Mouse (Mus musculus) cortical plate, adult 2 months (tissue): ENCODE data around the gene Slc48a1.

ENCODE experiments used
- CTCF ChIP-seq: fragments of 200-500 bp; IDR thresholded peaks from 2 replicates; pipeline ENCODE4 v1.5.1; 2011; ENCODE audit warnings: mild to moderate bottlenecking, control low read depth, low read length; ENCODE audit not compliant: insufficient read depth; ENCODE audit errors: extremely low read depth
- POLR2A ChIP-seq: fragments of 200-500 bp; IDR thresholded peaks from 2 replicates; pipeline ENCODE4 v1.6.1; 2011; ENCODE audit warnings: mild to moderate bottlenecking, low read length, control low read depth; ENCODE audit not compliant: insufficient read depth; ENCODE audit errors: extremely low read depth

- TF ChIP-seq CTCF, result no peak
- no peak for TF ChIP-seq POLR2A
These were observed 28.5 kb upstream of the Slc48a1 start for GRCm38 (mm10) chr15:97749841-97750240.
